Mouse (Mus musculus) E14TG2a.4 (cell line): ENCODE measurements around the gene Kcnn1.

ENCODE experiments used
- CTCF ChIP-seq: conservative IDR thresholded peaks from 2 replicates; pipeline ENCODE4 v1.5.1; 2014; ENCODE audit warnings: low read length
- POU5F1 ChIP-seq: IDR thresholded peaks from 2 replicates; pipeline ENCODE4 v1.6.1; 2014; ENCODE audit warnings: low read length, borderline replicate concordance

DNA sequence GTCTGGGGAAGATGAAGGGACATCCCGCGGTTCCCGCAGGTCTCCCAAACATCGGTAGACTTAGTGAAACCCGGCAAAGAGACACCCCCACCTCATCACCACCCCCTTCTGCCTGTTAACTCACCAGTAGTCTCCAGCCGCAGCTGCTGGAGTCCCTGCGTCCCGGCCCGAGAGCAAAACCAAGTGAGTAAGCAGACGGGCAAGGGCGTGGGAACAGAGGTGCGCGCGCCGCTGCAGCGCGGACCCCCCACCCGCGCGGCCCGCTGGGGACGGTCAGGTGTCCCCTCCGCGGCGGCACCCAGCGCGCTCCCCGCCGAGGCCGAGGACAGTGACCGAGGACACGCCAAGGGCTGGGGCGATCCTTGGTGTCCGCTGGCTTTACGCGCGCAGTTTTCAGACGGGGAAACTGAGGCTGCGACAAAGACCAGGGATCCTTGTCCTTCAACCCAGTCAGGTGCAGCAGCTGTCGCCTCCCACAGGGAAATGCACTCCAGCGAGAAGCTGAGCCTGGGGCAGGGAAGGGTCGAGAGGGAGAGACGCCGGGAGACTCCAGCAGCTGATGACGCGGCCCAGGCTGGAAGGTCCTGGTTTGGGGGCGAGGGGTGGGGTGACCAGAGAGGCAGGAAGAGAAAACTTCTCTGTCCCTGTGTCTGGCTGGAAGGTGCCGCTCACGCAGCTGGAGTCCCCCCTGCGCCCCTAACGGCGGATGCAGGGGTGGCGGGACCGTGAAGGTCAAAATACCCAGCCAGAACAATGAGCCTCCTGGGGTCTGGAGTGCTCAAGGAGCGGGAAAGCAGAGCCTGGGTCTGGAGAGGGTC, at the start of gene Kcnn1:
- TF ChIP-seq CTCF: no peak
- TF ChIP-seq POU5F1: no peak
